Mouse (Mus musculus): ENCODE measurements around the gene Nek1.

DNA sequence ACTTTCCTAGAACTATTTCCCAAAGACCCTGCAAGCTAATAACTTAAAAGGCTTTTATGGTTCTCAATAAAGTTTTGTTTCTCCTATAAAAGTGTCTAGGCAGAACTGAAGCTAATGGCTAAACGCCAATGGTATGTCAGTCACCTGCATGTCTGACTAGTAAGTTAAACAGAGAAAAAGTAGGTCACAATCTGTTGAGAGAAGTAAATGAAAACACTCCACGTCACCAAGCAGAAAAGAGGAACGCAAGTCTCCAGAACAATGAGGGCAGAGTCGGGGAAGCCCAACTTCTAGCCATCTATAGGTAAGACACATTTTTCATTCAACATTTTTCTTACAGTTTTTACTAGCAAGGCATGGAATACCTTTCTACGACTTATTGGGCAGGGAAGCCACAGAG is 14.5 kb upstream of the Nek1 start:
- TF ChIP-seq CTCF (IDR thresholded peaks at IDR 0.05), result no peak
- no peak for TF ChIP-seq POLR2A (IDR thresholded peaks at IDR 0.05; ENCODE audit: insufficient read depth, low read depth, low read length)

Measured in heart, adult 2 months (tissue).